Mouse (Mus musculus): ENCODE data around the gene Ank2. TPM values are rescaled to one million over a fixed set of nuclear protein-coding genes. Genes with fewer than 3 reads are reported as not detected.

Ank2 gene
- total RNA-seq, 1 experiment from 2014 or later, result 57.0 TPM

GRCm38 (mm10) chr3:126976793-126977192 is 522.4 kb downstream of the Ank2 start:
- DNase-seq, result no peak

DNA sequence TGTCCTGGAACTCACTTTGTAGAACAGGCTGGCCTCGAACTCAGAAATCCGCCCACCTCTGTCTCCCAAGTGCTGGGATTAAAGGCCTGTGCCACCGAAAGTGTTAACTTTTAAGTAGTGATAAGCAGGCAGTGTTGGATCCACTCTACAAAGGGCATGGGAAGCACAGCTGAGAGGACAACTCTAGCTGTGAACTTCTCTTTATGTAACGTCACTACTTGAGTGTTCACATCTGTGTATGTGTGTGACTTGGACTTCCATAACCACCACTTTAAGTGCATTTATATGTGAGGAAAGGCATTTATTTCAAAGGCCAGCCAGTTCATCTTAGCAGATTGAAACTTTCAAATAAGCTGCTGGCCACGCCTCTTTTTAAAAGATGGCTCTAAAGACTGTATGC is 523.7 kb downstream of the Ank2 start:
- DNase-seq, result no peak

DNA sequence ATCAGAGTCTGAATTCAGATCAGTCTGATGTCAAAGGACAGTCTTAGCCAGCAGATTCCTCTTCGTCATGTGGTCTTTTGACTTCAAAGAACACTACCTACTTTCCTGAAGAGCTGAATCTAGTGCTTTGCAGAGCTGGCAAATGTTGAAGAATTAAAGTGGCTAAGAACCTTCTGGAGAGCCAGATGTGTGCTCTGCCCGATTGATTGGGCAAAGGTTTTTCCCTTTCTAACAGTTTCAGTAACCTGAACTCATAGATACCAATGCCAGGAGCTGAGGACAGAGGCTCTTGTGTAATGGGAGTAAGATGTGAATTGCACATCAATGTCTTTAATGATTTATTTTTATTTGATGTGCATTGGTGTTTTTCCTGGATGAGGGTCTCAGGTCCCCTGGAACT is 525.6 kb downstream of the Ank2 start:
- DNase-seq, result no peak

DNA sequence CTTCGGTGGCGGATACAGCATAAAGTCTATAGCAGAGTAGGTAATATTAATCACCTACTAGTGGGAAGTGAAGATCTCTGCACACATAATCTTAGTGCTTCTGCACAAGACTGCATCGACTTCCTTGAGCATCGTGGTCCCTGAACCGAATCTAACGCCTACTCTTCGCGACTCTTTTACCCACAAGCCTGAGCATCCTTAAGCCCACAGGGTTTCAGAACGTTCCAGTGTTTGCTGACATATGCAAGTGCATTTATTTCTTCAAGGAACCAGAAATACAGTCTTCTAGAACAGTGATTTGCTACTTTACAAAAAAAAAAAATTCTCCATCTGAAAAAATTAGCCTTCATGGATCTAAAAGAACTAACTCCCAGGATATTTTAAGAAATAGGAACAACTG is 527.6 kb downstream of the Ank2 start:
- DNase-seq, result no peak

DNA sequence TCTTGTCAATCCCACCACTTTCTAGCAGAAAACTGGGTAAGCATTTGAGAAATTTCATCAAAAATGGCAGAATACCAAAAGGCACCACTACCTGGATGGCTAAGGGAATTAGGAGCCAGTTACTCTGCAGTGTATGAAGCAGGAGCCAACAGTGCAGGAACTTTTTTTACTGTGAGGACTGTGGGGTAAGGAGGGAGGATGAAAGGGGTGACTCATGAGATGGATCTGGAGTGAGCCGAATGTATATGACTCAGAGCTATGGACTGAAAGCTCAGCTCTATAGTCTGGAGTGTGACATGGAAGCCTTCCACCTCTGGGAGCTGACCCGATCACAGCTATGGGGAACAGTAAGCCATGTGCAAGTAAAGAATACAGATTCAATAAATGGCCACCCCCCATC is 530.4 kb downstream of the Ank2 start:
- DNase-seq, result no peak

DNA sequence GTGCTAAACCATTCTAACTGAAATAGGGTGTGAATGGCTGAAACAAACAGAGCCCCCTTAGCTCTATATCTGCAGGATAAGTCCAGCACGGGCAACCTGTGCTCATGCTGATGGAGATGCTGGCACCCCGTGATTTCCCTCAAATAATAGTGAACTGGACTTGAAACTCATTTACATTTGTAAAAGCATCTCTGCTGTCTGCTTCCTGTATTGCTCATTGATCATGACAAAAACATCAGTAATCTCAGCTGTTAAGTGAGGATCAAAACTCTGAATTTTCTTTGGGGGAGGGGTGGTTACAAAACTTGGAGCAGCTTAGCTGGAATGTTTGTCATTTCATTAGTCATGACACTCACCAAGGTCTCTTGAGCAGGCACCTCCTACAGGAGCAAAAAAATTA is 533.4 kb downstream of the Ank2 start:
- no peak for DNase-seq

DNA sequence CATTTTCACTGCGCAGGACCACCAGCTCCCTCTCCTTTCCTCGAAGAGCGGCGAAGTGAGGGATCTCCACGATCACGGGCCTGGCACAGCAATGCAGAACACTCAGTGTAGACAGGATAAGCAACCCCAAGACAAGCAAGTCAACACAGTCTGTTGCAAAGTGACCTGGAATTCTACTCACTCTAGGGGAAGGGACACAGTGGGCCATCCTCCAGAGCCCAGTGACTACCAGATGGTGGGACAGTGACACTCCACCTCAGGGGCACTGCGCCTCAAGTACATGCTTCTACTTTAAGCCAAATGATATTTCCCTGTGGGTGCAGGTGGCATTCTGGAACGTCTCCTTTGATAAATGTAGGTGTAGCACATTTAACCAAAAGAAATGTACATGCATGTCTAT is 536.8 kb downstream of the Ank2 start:
- no peak for DNase-seq

DNA sequence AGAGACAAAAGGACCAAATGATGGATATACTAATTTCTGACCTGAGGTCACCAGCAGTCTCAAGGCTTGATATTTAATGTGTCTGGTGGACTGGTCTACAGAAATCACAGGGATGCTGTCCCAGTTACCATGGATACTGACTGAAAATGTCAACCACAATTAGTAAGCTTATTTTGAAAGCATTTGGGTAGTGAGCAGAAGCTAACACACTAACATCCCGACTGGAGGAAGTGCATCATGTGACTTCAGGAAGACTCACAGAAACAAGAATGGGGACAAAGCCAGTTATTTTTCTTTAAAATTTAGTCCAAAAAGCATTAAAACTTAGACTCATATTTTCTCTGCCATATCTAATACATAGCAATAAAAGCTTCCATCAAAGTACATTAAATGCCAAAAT is 546.5 kb downstream of the Ank2 start:
- no peak for DNase-seq

DNA sequence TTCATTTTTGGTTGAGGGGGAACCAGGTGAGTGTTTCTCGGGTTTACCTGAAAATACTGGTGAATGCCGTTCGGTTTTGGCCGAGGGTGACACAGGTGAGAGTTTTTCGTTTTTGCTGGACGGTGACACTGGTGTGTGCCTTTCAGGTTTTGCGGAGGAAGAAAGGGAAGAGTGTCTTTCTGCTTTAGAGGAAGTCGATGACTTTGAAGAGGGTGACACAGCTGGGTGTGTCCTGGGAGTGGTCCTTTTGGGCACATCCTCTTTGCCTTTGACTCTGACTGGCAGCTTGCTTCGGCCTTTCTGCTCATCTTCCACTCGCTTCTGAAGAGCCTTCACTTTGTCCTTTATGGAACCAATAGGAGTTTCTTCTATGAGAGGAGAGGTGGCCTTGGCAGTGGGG is 552.6 kb downstream of the Ank2 start:
- DNase-seq, result no peak

DNA sequence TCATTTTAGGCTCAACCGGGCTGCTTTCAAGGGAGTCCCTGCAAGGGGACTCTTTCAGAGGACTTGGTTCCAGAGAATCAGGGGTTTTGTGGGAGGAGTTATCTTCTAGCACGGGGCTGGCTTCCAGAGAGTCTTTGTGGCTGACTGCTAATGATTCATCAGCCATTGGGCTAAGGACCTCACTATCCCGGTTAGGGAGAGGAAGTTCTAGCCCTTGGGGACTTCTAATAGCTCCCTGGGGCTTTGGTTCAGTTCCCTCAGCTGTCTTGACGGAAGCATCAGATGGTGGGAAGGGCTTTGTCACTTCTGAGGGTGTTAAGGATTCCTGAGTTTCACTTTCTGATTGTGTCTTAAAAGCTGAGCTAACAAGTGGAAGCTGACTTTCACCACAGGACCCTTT is 554.3 kb downstream of the Ank2 start:
- no peak for DNase-seq

DNA sequence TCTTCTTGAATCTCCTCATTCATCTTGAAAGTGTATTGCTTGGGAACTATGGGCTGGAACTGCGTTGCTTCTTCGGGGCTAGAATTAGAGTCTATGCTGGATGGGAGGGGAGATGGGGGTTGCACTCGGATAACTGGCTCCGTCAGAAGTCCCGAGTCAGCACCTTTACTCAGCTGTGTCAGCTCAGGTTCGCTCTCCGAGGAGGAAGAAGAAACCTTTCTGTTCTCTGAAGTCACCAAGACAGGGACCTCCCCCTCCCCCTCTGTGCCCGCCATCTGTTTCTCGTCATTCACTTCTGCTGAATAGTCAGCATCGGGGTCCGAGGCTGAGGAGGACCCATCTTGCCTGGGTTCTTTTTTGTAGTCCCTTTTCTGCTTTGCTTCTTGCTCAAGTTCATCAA is 555.1 kb downstream of the Ank2 start:
- no peak for DNase-seq

DNA sequence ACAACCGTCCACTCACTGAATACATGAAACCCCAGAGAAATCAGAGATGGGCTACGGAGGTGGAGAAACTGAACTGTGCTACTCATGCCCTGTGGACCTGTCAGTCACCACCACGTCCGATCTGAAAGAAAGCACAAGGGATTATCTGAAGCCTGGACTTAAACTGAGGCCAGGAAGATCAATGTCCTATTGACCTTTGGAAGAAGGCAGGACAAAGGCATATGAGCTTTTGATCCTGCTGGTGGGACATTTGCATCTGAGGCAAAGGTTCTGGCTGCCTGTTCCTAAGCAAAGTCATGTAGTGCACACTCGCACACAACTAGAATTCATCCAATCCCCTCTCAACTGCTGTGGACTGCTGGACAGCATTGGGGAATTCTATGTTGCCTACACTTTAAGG is 558.7 kb downstream of the Ank2 start:
- no peak for DNase-seq

- DNase-seq, result no peak
Measured at GRCm38 (mm10) chr3:126931884-126932506, 567.2 kb downstream of the Ank2 start.

DNA sequence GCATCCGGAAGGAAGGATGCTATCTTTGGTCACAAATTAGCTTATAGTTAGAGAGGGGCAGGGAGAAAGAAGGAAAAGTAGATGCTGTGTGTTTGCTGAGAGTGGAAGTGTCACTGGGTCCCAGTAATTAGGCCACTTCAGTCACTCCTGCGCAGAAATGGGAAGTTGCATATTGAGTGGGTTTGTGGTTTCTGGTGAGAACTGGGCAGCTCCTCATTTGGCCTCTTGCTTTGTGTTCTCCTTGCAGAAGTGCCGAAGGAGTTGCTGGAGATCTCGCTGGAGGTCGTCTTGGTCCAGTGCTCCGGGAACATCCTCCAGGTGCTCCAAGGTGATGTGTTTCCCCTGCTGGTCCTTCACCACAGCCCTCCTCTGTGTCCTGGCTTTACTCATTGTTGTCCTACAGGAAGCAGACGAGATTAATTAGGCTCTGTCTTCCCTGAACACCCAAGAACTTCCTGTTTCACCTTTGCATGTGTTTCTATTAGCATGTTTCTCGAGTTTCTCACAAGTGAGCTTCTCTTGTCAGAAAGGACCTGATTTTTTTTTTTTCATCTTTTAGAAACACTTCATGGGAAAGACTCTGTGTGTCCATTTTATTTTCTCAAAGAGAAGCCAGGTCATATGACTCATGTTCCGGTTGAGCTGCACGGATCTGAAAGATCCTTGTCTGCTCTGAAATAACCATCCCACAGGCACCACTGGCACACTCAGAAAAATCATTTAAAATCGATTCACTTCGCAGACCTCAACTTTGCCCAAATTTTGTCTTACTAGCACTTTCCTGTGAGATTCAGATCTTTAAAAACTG is 575.4 kb downstream of the Ank2 start:
- no peak for DNase-seq

GRCm38 (mm10) chr3:126921941-126922340 is 577.2 kb downstream of the Ank2 start:
- no peak for DNase-seq

- DNase-seq, result no peak
Measured at GRCm38 (mm10) chr3:126920296-126920695, 578.9 kb downstream of the Ank2 start.

- DNase-seq, result no peak
Measured at GRCm38 (mm10) chr3:126918805-126919473, 580.2 kb downstream of the Ank2 start.

DNA sequence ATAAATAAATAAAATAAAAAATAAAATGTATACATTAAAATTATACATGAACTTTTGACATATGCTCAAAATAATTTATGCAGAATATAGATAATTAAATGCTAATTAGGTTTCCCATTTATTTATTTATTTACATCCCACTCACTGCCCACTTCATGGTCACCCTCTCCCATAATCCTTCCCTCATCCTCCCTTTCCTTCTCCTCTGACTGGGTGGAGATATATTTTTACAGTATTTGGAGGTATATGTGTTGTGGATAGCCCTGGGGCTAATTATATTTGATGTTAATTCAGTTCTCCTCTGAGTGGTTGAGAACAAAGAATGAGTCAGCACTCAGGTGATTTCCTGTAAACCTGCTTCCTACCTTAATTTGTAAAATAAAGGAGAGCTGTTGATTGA is 582.8 kb downstream of the Ank2 start:
- no peak for DNase-seq

- DNase-seq, result peak; percentile 17
Measured at GRCm38 (mm10) chr3:126903543-126903942, 595.6 kb downstream of the Ank2 start.

GRCm38 (mm10) chr3:126886644-126887043 is 612.5 kb downstream of the Ank2 start:
- no peak for DNase-seq

DNA sequence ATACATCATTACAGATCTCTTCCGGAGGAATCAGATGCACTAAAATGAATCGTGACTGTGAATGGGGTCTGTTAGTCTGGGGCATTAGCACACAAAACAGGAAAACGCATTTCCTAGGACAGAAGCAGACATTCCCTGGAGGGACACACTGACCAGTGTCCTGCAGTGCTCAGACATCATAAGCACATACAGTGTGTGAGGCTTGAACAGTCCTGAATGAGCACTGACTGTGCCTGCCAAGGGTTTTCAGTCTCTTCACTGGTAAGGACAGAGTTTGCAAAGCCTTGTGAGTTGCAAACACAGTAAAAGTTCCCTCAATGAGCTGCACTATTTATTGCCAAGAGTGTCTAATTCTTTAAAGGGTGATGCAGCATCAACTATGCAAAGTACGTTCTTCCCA is 613.1 kb downstream of the Ank2 start:
- no peak for DNase-seq

DNA sequence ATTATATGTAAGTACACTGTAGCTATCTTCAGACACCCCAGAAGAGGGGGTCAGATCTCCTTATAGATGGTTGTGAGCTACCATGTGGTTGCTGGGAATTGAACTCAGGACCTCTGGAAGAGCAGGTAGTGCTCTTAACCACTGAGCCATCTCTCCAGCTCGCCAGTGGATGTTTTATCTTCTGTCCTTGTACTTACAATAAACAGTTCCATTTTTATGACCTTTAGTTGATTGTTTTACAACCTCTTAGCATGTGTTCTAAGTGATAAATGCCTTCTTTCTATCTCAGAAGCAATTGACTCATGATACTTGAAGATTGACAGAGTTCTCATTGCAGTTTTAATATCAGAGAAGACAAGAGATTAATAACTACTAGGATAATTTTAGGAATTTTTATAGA is 620.9 kb downstream of the Ank2 start:
- no peak for DNase-seq
